Mouse (Mus musculus) heart, embryonic 15.5 days (tissue): ENCODE measurements around the gene Uvrag. TPM values are rescaled to one million over a fixed set of nuclear protein-coding genes. Genes with fewer than 3 reads are reported as not detected.

Experiments used
- ATAC-seq: fragments of 200-750 bp; cut with Nextera tagmentation; replicated peaks from 2 replicates; pipeline ENCODE4 v1.8.0; 2017; ENCODE audit warnings: low read depth, moderate TSS enrichment; ENCODE audit not compliant: insufficient number of reproducible peaks, insufficient read depth, low FRiP score
- H3K27ac ChIP-seq: fragments of 300-500 bp; sonication (generic); 2 replicates; pipeline ENCODE4 v1.5.1; 2015; ENCODE audit warnings: mild to moderate bottlenecking, inconsistent platforms
- H3K27me3 ChIP-seq: fragments of 300-500 bp; sonication (generic); 2 replicates; pipeline ENCODE4 v1.6.1; 2015; ENCODE audit warnings: inconsistent platforms
- H3K36me3 ChIP-seq: fragments of 300-500 bp; sonication (generic); 2 replicates; pipeline ENCODE4 v1.6.1; 2015; ENCODE audit warnings: mild to moderate bottlenecking, inconsistent platforms
- H3K4me1 ChIP-seq: fragments of 300-500 bp; sonication (generic); replicated peaks from 2 replicates; pipeline ENCODE4 v1.6.1; 2015; ENCODE audit warnings: inconsistent platforms
- H3K4me2 ChIP-seq: fragments of 300-500 bp; sonication (generic); 2 replicates; pipeline ENCODE4 v1.6.1; 2015; ENCODE audit warnings: inconsistent platforms, mild to moderate bottlenecking, moderate library complexity
- H3K4me3 ChIP-seq: fragments of 300-500 bp; sonication (generic); 2 replicates; pipeline ENCODE4 v1.5.1; 2015; ENCODE audit warnings: mild to moderate bottlenecking, inconsistent platforms
- H3K9ac ChIP-seq: fragments of 300-500 bp; sonication (generic); 2 replicates; pipeline ENCODE4 v1.6.1; 2015; ENCODE audit warnings: mild to moderate bottlenecking, inconsistent platforms
- H3K9me3 ChIP-seq: fragments of 300-500 bp; sonication (generic); replicated peaks from 2 replicates; pipeline ENCODE4 v1.6.1; 2016; ENCODE audit warnings: inconsistent platforms
- WGBS: fragments of 180-500 bp; shearing (Covaris S2); methylation state at CpG from one replicate; pipeline ENCODE4 v1.1.7; 2015; ENCODE audit warnings: mixed read lengths; 5-methylcytosine and 5-hydroxymethylcytosine counted together
- polyA plus RNA-seq: library from polyadenylated mRNA; unstranded; fragments of >200 nt; fragmentation: Nextera tagmentation; extraction: Ambion mirVana; gene quantifications from 2 replicates; pipeline ENCODE4 v1.2.1, GENCODE M21; 2015

Uvrag gene
- polyA plus RNA-seq, 1 experiment from 2014 or later, result 16.0 TPM

DNA sequence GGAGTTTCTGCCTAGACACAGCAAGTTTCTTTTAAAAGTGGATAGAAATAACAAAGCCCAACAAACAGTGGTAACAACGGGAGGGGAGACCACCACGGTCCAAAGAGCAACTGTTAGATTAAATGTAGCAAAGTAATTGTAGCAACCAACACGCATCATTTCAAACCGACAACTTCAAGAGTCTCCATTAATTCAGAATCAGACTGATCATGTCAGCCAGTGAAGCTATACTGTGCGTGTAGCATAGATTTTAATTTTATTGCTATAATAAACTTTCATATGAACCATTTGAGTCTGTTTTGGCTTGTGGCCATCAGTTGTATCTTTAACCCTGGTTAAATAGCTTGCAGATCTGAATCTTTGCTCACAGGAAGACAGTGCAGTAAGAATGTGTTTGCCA is 107.1 kb downstream of the Uvrag start:
- Histone ChIP-seq H3K27ac (no peak overlapping the region), H3K4me2 (no peak overlapping the region), H3K27me3 (no peaks in the 10 kb centered on the region), H3K4me1 (0 out of 2 replicates have a peak, but pooled peaks cover 4% of the 10 kb centered on the region), H3K9me3 (no peaks in the 10 kb centered on the region), H3K9ac (no peak overlapping the region), H3K4me3 (no peak overlapping the region), H3K36me3 (no peaks in the 10 kb centered on the region)
- no peak for ATAC-seq
- 86% methylated on average over 5 of the region's 5 CpGs for WGBS

DNA sequence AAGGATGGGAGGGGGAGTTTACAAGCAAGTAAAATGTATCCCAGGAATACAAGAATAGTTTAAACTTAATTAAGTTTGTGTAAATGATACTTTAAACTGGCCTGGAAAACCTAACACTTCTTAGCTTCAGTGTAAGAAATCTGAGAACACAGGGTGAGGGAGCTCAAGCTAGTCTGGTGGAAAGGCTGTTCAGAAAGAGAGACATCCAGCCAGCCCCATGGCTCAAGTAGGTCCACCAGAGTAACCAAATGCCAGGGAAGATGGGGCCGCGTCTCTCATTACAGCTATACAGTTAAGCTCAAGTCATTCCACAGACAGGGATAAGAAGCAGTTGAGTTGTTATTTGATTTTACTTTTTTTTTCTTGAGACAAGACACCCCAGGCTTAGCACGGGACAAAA is 107.6 kb downstream of the Uvrag start:
- no peak for ATAC-seq
- no peaks in the 10 kb centered on the region for H3K27me3 ChIP-seq
- no peaks in the 10 kb centered on the region for H3K36me3 ChIP-seq
- 90% methylated on average over 3 of the region's 3 CpGs for WGBS
- 0 out of 2 replicates have a peak, but pooled peaks cover 4% of the 10 kb centered on the region for H3K4me1 ChIP-seq
- no peak overlapping the region for H3K4me3 ChIP-seq
- no peak overlapping the region for H3K27ac ChIP-seq
- no peak overlapping the region for H3K9ac ChIP-seq
- no peaks in the 10 kb centered on the region for H3K9me3 ChIP-seq
- no peak overlapping the region for H3K4me2 ChIP-seq

GRCm38 (mm10) chr7:99032051-99032450 is 108.9 kb downstream of the Uvrag start:
- 72% methylated on average over 8 of the region's 8 CpGs for WGBS
- H3K36me3 ChIP-seq, result no peaks in the 10 kb centered on the region
- H3K4me1 ChIP-seq, result 0 out of 2 replicates have a peak, but pooled peaks cover 8% of the 10 kb centered on the region
- no peak overlapping the region for H3K4me3 ChIP-seq
- no peaks in the 10 kb centered on the region for H3K9me3 ChIP-seq
- H3K4me2 ChIP-seq, result no peak overlapping the region
- H3K27ac ChIP-seq, result no peak overlapping the region
- H3K9ac ChIP-seq, result no peak overlapping the region
- no peaks in the 10 kb centered on the region for H3K27me3 ChIP-seq
- ATAC-seq, result no peak

DNA sequence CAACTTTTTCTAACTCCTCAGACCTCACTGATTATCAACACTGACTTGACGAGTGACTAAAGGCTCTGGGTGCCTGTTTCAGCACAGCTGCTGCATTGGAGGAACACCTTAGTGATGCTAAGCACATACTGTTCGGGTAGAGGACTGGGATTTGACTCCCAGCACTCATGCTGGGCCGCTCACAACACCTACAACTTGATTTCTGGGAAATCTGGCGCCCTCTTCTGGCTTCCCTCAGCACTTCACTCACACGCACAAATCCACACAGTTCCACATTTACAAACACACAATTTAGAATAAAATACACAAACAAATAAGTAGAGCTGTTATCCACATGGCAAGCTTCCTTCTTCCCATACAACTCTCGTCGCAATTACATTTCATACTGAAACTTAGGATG is 112.8 kb downstream of the Uvrag start:
- WGBS, result 84% methylated on average over 7 of the region's 7 CpGs
- no peak for ATAC-seq

DNA sequence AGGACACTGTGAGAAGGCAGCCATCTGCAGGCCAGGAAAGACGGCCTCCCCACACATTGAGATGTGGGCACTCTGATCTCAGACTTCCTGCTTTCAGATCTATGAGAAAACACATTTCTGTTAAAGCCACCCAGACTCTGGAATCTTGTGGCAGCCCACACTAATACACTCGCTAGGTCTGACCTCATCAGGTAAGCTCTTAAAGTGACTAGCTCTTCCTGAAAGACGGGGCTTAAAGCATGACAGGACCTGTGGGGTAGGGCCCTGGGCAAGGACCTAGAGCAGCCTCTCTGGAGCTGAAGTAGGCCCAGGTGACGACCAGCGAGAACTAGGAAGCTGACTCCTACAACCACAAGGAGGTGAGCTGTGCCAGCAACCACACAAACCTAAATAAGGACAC is 113.8 kb downstream of the Uvrag start:
- Histone ChIP-seq H3K27me3 (no peaks in the 10 kb centered on the region), H3K4me3 (no peak overlapping the region), H3K4me1 (0 out of 2 replicates have a peak, but pooled peaks cover 7% of the 10 kb centered on the region), H3K9ac (no peak overlapping the region), H3K36me3 (no peaks in the 10 kb centered on the region), H3K27ac (no peak overlapping the region), H3K9me3 (no peaks in the 10 kb centered on the region), H3K4me2 (no peak overlapping the region)
- WGBS, result 65% methylated on average over 5 of the region's 5 CpGs
- no peak for ATAC-seq

More for the DNA sequence above, 112.8 kb downstream of the Uvrag start:
- H3K9me3 ChIP-seq, result no peaks in the 10 kb centered on the region
- no peak overlapping the region for H3K27ac ChIP-seq
- no peak overlapping the region for H3K9ac ChIP-seq
- 0 out of 2 replicates have a peak, but pooled peaks cover 10% of the 10 kb centered on the region for H3K4me1 ChIP-seq
- no peak overlapping the region for H3K4me2 ChIP-seq
- no peak overlapping the region for H3K4me3 ChIP-seq
- H3K36me3 ChIP-seq, result no peaks in the 10 kb centered on the region
- no peaks in the 10 kb centered on the region for H3K27me3 ChIP-seq

DNA sequence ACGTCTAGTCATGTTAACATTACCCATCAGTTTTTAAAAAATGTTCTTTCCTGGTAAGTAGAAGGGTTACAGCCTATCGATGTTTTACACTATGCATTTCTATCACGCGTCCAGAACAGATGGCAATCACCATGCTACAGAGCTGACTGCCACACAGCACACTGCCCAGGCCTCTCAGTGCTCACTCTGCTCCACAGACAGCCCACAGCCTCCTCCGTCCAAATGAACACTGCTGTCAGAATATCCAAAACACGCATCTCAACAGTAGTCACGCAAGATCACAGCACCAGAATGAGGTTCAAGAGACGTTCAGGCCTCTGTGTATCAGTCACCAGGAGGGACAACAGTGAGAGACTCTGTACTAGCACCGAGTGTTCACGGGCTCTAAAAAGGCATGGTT is 115.0 kb downstream of the Uvrag start:
- WGBS, result 70% methylated on average over 10 of the region's 10 CpGs
- no peaks in the 10 kb centered on the region for H3K27me3 ChIP-seq
- no peak overlapping the region for H3K9ac ChIP-seq
- peaks cover 8% of the 10 kb centered on the region for H3K4me1 ChIP-seq
- H3K4me3 ChIP-seq, result no peak overlapping the region
- H3K4me2 ChIP-seq, result no peak overlapping the region
- ATAC-seq, result no peak
- H3K27ac ChIP-seq, result no peak overlapping the region
- no peaks in the 10 kb centered on the region for H3K9me3 ChIP-seq
- H3K36me3 ChIP-seq, result no peaks in the 10 kb centered on the region

DNA sequence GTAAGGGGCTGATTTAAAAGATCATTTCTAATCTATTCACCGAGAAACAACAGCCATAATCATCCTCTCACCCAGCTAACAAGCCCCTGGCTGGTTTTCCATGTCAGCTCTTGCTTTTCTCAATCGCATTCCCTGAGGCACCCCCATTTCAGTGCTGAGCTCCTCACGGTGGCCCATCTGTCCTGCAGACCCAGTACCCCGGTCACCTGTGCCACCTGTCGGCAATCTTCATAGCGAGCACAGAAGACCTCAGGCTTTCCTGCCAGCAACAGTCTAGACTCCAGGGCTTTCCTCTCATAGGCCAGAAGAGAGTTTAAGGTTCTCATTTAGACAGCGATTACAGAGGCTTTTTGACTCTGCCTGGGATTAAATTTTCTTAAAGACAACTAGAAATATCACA is 115.7 kb downstream of the Uvrag start:
- no peak overlapping the region for H3K4me2 ChIP-seq
- H3K9me3 ChIP-seq, result no peaks in the 10 kb centered on the region
- no peaks in the 10 kb centered on the region for H3K27me3 ChIP-seq
- no peak for ATAC-seq
- H3K9ac ChIP-seq, result no peak overlapping the region
- H3K4me1 ChIP-seq, result peaks cover 15% of the 10 kb centered on the region
- no peaks in the 10 kb centered on the region for H3K36me3 ChIP-seq
- no peak overlapping the region for H3K27ac ChIP-seq
- H3K4me3 ChIP-seq, result no peak overlapping the region
- WGBS, result 81% methylated on average over 7 of the region's 7 CpGs

- Histone ChIP-seq H3K4me2 (no peak overlapping the region), H3K36me3 (no peaks in the 10 kb centered on the region), H3K4me1 (peaks cover 20% of the 10 kb centered on the region), H3K9me3 (no peaks in the 10 kb centered on the region), H3K4me3 (no peak overlapping the region), H3K9ac (no peak overlapping the region), H3K27ac (no peak overlapping the region), H3K27me3 (no peaks in the 10 kb centered on the region)
- ATAC-seq, result no peak
- WGBS, result 68% methylated on average over 6 of the region's 6 CpGs
Measured at GRCm38 (mm10) chr7:99024791-99025190, 116.2 kb downstream of the Uvrag start.

- Histone ChIP-seq H3K27me3 (no peaks in the 10 kb centered on the region), H3K4me3 (no peak overlapping the region), H3K9ac (no peak overlapping the region), H3K9me3 (no peaks in the 10 kb centered on the region), H3K4me1 (peaks cover 29% of the 10 kb centered on the region), H3K27ac (no peak overlapping the region), H3K36me3 (no peaks in the 10 kb centered on the region), H3K4me2 (no peak overlapping the region)
- 58% methylated on average over 3 of the region's 3 CpGs for WGBS
- ATAC-seq, result no peak
Measured at GRCm38 (mm10) chr7:99023931-99024330, 117.0 kb downstream of the Uvrag start.

DNA sequence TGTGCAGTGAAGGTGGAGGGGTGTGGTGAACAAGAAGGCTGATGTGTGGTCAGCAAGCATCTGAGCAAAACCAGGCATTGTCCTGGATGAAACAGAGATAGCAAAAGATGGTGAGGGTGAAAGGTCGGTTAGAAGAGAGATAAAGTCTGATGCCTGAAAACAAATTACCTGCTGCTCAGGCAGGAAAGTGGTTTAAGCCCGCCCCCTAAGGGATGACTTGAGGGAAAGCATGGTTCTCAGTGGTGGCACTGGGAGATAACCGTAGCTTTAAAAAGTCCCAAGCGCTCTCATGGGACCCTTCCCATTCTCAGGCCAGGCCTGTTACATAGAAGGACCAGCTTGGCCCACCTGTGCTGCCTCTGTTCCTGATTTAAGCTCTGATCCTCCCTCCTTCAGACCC is 119.7 kb downstream of the Uvrag start:
- no peaks in the 10 kb centered on the region for H3K27me3 ChIP-seq
- peaks cover 26% of the 10 kb centered on the region for H3K4me1 ChIP-seq
- ATAC-seq, result no peak
- H3K36me3 ChIP-seq, result no peaks in the 10 kb centered on the region
- peak overlapping the region; percentile 62; the same call in 1 of the 2 replicates for H3K27ac ChIP-seq
- no peak overlapping the region for H3K4me3 ChIP-seq
- H3K4me2 ChIP-seq, result no peak overlapping the region
- no peak overlapping the region for H3K9ac ChIP-seq
- H3K9me3 ChIP-seq, result no peaks in the 10 kb centered on the region
- 40% methylated on average over 4 of the region's 4 CpGs for WGBS

DNA sequence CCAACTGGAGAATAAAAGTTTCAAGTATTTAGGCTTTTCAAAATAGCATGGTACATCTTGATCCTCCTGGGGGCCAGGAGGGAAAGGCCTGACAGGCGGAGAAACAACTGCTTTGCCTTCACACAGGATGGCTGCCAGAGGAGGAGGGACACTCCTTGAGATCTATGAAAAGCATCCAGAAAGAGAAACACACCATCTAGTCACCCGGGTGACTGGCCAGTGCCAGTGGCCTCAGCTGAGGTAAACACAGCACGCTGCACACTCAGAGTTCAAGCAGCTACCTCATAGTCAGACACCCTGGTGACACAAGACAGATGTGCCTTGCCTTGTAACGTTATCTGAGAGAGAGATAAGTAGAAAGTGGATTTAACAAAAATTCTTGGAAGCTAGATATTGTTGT is 120.6 kb downstream of the Uvrag start:
- H3K27ac ChIP-seq, result peak overlapping the region; percentile 62
- H3K4me1 ChIP-seq, result peaks cover 27% of the 10 kb centered on the region

GRCm38 (mm10) chr7:99017224-99017844 is 123.6 kb downstream of the Uvrag start:
- ATAC-seq, result no peak
- Histone ChIP-seq H3K4me1 (peaks cover 28% of the 10 kb centered on the region), H3K9me3 (no peaks in the 10 kb centered on the region), H3K27ac (no peak overlapping the region), H3K4me3 (no peak overlapping the region), H3K4me2 (no peak overlapping the region), H3K9ac (no peak overlapping the region), H3K36me3 (no peaks in the 10 kb centered on the region), H3K27me3 (no peaks in the 10 kb centered on the region)
- WGBS, result 71% methylated on average over 2 of the region's 2 CpGs

More for the DNA sequence above, 120.6 kb downstream of the Uvrag start:
- Histone ChIP-seq H3K9ac (no peak overlapping the region), H3K9me3 (no peaks in the 10 kb centered on the region), H3K4me3 (no peak overlapping the region), H3K27me3 (no peaks in the 10 kb centered on the region), H3K4me2 (no peak overlapping the region), H3K36me3 (no peaks in the 10 kb centered on the region)
- 15% methylated on average over 4 of the region's 4 CpGs for WGBS
- peak; percentile 60; the same call in 1 of the 2 replicates for ATAC-seq
